Mouse (Mus musculus): ENCODE data around the gene Psapl1.

Gene Psapl1

GRCm38 (mm10) chr5:36203916-36204315 lies at the start of gene Psapl1:
Gene Psapl1 (plus strand): TSS chr5:36204021.
- no peak for DNase-seq (ENCODE audit: low spot score in 2 of 2)

GRCm38 (mm10) chr5:36154879-36155485 lies 48.8 kb upstream of the Psapl1 start:
- no peak for DNase-seq (ENCODE audit: low spot score in 2 of 2)

- no peak for DNase-seq (ENCODE audit: low spot score in 2 of 2)
Observed at GRCm38 (mm10) chr5:36165424-36166302, 38.2 kb upstream of the Psapl1 start.

GRCm38 (mm10) chr5:36166346-36167013 lies 37.3 kb upstream of the Psapl1 start:
- no peak for DNase-seq (ENCODE audit: low spot score in 2 of 2)

- DNase-seq (ENCODE audit: low spot score in 2 of 2), result no peak
Observed at GRCm38 (mm10) chr5:36168963-36169650, 34.7 kb upstream of the Psapl1 start.

GRCm38 (mm10) chr5:36174569-36175115 lies 29.2 kb upstream of the Psapl1 start:
- DNase-seq (ENCODE audit: low spot score in 2 of 2), result no peak

- no peak for DNase-seq (ENCODE audit: low spot score in 2 of 2)
Observed at GRCm38 (mm10) chr5:36176409-36176808, 27.4 kb upstream of the Psapl1 start.

- DNase-seq (ENCODE audit: low spot score in 2 of 2), result no peak
Observed at GRCm38 (mm10) chr5:36176873-36177272, 26.9 kb upstream of the Psapl1 start.

- DNase-seq (ENCODE audit: low spot score in 2 of 2), result no peak
Observed at GRCm38 (mm10) chr5:36178215-36178614, 25.6 kb upstream of the Psapl1 start.

- DNase-seq (ENCODE audit: low spot score in 2 of 2), result no peak
Observed at GRCm38 (mm10) chr5:36178785-36179184, 25.0 kb upstream of the Psapl1 start.

- DNase-seq (ENCODE audit: low spot score in 2 of 2), result no peak
Observed at GRCm38 (mm10) chr5:36179708-36180107, 24.1 kb upstream of the Psapl1 start.

- no peak for DNase-seq (ENCODE audit: low spot score in 2 of 2)
Observed at GRCm38 (mm10) chr5:36182326-36182725, 21.5 kb upstream of the Psapl1 start.

- no peak for DNase-seq (ENCODE audit: low spot score in 2 of 2)
Observed at GRCm38 (mm10) chr5:36186294-36187053, 17.3 kb upstream of the Psapl1 start.

- DNase-seq (ENCODE audit: low spot score in 2 of 2), result no peak
Observed at GRCm38 (mm10) chr5:36188310-36188709, 15.5 kb upstream of the Psapl1 start.

- DNase-seq (ENCODE audit: low spot score in 2 of 2), result no peak
Observed at GRCm38 (mm10) chr5:36191285-36191684, 12.5 kb upstream of the Psapl1 start.

GRCm38 (mm10) chr5:36191876-36192275 lies 11.9 kb upstream of the Psapl1 start:
- DNase-seq (ENCODE audit: low spot score in 2 of 2), result peak in 1 of 2 experiments; percentile 54

GRCm38 (mm10) chr5:36192677-36193076 lies 11.1 kb upstream of the Psapl1 start:
- no peak for DNase-seq (ENCODE audit: low spot score in 2 of 2)

- DNase-seq (ENCODE audit: low spot score in 2 of 2), result no peak
Observed at GRCm38 (mm10) chr5:36194631-36195030, 9.2 kb upstream of the Psapl1 start.

- no peak for DNase-seq (ENCODE audit: low spot score in 2 of 2)
Observed at GRCm38 (mm10) chr5:36195436-36195835, 8.4 kb upstream of the Psapl1 start.

- DNase-seq (ENCODE audit: low spot score in 2 of 2), result no peak
Observed at GRCm38 (mm10) chr5:36199519-36199918, 4.3 kb upstream of the Psapl1 start.

GRCm38 (mm10) chr5:36202781-36203180 lies 1.0 kb upstream of the Psapl1 start:
- DNase-seq (ENCODE audit: low spot score in 2 of 2), result no peak
